Mouse (Mus musculus) cerebellum, postnatal 14 days (tissue): ENCODE data around the gene Kif2c.
A peak's percentile ranks its signal among the peaks of the same experiment; 100 is the strongest.

ENCODE experiments used
- DNase-seq, 2 experiments: peaks; one replicate each; pipeline ENCODE4 v3.0.0; 2021; ENCODE audit warnings: mixed read lengths in 2 of 2

The Kif2c gene

DNA sequence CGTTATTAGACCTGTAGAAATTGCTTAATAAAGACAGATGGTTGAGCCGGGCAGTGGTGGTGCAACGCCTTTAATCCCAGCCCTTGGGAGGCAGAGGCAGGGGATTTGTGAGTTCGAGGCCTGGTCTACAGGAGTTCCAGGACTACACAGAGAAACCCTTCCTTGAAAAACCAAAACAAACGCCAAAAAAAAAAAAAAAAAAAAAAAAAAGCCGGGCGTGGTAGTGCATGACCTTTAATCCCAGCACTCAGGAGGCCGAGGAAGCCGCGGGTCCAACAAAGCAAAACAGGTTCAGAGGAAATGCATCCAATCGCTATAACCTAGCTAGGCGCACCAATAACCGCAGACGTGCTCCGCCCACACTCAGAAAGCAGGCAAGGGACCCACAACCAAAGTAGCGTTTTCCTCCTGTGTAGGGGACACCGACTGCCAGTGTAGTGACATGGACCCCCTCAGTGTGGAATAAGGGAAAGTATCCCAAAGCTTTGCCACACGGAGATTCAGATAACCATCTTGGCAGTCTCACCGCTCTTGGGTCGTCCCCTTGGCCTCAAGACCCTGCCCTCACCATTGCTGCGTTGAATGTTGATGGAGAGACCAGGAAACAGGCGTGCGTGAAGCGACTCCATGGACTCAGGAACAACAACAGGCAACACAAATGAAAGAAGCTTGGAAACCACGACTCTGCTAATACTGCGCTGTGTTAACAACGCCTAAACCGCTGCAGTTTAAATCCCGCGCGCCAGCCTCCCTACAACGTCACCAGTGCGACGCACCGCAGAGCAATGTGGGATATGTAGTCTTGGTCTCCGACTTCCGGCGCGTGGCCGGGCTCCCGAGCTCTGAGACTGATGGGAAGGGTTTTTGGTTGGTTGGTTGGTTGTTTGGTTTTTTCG, at the start of gene Kif2c:
TSS of gene Kif2c (minus strand) at position 777 of the 896 bp plus-strand sequence.
- DNase-seq, result peak; percentile 93 to 94

DNA sequence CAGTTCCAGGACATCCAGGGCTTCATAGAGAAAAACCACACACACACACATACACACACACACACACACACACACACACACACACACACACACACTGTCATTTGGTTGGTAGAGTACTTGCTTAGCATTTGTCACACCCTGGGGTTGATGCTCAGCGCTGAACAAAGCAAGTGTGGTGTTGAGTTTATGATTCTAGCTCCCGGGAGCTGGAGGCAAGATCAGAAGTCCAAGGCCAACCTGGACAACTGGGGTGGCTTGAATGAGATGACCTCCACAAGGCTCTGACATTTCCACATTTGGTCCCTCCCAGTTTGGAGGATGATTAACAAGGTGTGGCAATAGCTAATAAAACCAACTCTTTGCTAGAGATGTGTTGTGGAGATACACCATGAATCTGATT, 48.8 kb upstream of the Kif2c start:
- no peak for DNase-seq

DNA sequence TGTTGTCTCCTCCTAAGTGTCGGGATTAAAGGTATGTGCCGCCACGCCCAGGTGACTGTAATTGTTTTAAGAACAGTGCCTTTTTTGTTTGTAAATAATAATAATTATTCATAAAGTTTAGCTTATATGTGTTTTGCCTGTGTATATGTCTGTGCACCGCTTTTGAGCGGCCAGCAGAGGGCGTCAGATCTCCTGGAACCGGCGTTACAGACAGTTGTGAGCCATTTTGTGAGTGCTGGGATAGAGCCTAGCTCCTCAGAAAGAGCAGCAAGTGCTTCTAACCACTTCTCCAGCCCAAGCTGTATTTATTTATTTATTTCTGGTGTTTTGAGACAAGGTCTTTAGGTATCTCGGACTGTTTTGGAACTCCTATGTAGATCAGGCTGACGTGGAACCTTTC, 47.9 kb upstream of the Kif2c start:
- DNase-seq, result peak in 1 of 2 experiments; percentile 31

DNA sequence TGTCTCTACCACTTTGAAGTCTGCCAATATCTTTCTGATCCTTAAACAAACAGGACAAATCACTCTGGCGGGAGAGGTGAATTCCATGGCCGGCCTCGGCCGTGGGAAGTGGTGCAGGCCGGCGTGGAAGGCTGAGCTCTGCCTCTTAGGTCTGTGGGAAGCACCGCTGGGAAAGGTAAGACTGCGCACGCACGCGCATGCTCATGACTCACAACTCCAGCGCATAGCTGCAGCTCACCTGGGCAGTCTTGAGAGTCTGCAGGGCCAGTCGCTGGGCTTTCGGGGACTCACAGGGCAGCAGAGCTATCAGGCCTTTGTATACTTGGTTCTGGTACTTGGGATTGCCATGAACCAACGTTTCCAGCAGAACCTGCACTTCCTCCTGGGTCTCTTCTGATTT, 47.2 kb upstream of the Kif2c start:
- no peak for DNase-seq

DNA sequence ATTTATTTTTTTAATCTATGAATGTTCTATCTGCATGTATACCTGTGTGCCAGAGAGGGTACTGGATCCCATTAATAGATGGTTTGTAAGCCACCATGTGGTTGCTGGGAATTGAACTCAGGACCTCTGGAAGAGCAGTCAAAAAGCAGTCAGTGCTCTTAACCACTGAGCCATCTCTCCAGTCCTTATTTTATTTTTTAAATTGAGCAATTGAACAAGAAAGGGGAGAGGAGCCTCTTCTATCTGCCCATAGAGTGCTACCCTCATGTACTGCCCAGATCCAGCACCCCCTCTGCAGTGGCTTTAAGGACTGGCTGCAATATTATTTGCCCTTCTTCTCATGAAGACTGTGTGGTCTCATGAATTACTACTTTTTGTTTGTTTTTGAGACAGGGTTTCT, 42.8 kb upstream of the Kif2c start:
- no peak for DNase-seq

DNA sequence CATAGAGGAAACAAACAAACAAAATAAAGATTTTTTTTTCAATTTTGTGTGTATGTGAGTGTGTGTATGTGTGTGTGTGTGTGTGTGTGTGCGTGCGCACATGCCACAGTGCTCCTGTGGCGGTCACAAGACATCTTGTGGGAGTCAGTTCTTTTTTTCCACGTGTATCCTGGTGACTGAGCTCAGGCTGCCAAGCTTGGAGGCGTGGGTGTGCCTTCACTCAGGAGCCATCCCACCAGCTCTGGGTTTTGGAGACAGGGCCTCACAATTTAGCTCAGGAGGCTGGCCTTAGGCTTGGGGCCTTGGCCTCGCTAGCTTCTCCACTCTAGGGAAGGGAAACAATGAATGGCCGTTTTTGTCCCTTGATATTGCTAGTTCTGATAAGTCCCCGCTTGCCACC, 41.7 kb upstream of the Kif2c start:
- DNase-seq, result no peak

DNA sequence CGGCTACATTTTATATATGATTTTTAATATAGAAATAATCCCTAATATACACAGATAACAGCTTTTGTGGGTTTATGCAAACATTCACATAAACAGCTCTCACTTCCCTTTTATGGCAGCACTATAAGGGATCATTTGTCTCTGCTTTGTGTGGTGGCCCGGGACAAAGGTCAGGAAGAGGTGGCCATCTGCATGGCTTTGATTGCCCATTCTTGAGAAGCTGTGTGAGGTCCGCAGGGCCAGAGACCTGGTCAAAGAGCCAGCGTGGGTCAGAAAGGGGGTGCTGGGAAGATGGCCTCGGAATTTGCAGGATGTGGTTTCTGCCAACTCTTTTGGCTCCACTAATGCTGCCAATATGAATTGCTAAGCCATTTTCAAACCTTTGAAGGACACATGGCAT, 40.6 kb upstream of the Kif2c start:
- DNase-seq, result no peak

DNA sequence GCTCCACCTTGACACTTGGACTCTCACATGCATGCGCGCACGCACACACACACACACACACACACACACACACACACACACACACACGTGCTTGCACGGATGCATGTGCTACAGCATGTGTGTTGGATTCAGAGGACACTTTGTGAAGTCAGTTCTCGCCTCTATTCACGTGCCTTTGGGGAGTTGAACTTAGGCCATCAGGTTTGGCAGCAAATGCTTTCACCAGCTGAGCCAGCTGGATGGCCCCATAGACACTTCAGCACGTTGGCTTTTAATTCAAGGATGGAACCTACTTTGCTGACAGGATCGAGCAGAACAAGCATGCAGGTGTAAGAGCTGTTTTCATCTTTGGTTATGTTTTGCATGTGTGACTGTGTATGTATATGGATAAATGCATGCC, 39.4 kb upstream of the Kif2c start:
- DNase-seq, result peak; percentile 48 to 51

DNA sequence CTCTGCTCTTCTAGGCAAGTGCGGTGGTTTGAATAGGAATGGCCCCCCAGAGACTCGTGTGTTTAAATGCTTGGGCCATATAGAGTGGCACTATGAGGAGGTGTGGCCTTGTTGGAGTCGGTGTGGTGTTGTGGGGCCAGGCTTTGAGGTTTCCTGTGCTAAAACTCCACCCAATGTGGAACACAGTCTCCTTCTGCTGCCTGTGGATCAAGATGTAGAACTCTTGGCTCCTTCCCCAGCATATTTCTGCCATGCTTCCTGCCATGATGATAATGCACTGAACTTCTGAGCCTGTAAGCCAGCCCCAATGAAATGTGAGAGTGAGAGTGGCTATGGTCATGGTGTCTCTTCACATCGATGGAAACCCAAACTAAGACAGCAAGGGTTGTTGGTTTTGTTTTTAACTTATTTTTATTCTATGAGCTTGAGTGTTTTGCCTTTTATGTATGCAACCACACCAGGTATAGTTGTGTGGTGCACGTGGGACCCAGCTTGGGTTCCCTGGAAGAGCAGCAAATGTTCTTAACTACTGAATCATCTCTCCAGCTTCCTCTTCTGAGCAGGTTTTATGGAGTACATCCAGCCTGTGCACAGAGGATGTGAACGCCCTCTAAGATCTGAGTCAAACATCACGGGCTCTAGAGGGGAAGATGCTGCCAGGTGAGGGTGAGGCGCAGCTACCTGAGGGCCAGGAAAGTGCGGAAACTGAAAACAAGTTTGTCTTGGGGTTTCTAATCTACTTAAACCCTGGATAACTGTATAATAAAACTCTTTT, 38.5 kb upstream of the Kif2c start:
- DNase-seq, result no peak

DNA sequence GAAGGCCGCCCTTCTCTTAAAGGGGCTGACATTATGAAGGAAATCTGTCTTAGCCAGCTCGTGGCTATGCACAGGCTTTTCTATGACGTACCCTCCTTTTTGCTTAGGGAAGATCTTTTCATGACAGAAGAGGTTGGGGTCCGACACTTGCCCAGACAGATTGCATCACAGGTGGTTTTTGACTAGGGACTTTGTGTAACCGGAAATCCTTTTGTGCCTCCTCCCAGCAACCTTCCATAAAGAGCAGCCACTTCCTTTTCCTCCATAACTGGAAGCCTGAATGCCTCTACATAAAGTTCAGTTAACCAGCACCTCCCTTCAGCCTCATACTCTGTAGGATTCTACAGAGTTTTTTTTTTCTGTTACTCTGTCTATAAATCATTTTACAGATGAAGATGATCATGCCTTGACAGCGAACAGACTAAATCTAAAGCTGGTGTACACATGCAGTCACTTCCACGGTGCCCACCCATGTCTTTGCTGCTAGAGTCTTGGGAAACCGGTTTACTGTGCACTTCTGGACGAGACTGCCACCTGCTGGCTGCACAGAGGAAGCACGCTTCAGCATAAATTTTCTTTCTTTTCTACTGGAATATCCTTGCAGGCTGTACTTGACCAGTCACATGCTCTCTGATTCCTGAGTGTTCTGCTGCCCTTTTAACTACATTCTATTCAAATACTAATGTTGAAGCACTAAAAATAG, 36.2 kb upstream of the Kif2c start:
- DNase-seq, result peak; percentile 73 to 75

DNA sequence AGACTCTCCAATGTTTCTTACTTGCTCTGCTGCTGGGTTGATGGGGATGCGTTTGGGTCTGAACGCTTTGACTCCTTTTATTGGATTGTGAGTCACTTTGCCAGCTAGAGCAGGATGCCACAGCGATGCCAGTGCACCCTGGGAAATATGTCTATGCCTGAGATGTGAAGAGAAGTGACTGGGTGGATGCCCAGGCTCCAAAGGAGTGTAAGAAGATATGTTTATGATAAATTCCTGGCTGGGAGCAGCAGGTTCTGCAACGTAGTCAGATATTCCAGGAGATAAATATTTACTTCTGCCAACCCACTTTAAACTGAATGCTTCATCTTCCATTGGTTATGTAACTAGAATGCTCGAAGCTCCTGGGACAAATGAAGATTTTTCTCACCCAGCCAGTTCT, 34.6 kb upstream of the Kif2c start:
- DNase-seq, result no peak

DNA sequence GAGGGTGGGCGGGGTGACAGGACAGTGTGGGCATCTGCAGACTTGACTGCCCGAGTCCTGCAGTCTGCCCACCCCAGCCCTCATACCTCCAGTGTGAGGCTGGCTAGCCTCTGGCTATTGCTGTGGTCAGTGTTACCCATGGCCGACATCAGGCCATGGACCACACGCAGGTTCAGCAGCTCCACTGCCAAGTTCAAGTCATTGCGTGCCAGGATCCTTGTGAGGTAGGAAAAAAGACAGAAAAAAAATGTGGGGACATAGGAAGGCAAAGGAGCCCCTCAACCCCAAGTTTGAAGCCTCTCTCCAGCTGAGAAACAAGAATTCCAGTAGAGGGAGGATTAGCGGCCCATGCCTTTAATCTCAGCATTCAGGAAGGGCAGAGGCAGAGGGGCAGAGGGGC, 31.8 kb upstream of the Kif2c start:
- no peak for DNase-seq

DNA sequence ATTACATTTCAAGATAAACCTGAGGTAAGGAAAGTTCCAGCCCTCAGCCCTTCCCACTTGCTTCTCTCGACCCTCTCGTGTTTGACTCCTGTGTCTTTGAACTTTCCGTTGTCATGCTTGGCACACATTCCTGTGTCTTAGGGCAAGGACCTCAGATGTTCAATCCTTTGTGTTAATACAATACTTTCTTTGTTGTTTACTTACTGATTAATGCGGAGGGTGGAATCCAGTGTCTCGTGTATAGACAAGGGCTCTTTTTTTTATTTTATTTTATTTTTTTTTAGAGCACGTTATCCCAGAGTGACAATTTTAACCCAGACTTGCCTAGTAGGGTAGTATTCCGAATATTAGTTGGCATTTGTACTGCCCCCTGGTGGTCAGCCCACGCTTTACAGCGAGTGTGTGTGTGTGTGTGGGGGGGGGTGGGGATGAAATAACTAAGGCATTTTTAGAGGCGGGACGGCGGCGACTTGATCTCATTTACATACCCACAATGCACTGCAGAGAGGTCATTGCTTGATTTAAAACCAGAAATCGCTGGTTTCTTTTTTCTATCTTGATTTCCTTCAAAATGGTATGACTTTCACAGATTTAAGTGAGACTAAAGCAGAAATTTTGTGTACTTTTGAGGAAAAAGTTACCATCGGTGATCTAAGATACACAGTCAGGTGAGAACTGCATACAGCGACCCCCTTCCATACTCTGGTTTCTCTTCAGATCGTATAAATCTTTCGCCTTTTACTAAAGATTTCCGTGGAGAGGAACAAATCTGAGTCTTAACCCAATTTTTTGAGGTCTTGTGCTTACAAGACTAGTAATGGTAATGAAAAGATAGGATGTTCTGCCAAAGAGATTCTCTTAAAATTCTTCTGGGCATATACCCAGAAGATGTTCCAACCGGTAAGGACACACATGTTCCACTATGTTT, 28.0 kb upstream of the Kif2c start:
- peak; percentile 73 to 91 for DNase-seq

DNA sequence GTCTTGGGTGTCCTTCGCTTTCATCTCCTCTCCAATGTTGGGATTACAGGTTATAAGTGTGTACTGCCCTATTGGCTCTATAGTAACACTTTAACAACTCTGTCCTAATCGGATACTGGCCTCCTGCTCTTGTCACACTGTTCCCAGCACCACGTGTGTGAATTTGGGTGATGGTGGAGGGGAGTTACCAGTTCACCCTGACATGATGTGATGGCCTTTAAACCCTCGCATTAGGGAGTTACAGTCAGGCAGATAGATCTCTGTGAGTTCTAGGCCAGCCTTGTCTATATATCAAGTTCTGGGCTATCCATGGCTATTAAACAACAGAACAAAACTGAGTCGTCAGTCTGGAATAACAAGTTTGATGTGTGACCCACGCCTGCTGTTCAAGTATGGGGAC, 27.2 kb upstream of the Kif2c start:
- no peak for DNase-seq

DNA sequence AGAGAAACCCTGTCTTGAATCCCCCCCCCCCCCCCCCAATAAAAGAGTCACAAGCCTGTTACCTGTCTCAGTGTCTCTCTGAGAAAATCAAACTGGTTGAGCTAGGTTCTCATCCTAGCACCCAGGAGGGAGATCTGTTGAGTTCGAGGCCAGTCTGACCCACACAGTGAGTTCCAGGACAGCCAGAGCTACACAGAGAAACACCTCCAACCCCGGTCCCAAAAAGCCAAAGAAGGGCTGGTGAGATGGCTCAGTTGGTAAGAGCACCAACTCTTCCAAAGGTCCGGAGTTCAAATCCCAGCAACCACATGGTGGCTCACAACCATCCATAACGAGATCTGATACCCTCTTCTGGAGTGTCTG, 20.5 kb upstream of the Kif2c start:
- DNase-seq, result no peak

DNA sequence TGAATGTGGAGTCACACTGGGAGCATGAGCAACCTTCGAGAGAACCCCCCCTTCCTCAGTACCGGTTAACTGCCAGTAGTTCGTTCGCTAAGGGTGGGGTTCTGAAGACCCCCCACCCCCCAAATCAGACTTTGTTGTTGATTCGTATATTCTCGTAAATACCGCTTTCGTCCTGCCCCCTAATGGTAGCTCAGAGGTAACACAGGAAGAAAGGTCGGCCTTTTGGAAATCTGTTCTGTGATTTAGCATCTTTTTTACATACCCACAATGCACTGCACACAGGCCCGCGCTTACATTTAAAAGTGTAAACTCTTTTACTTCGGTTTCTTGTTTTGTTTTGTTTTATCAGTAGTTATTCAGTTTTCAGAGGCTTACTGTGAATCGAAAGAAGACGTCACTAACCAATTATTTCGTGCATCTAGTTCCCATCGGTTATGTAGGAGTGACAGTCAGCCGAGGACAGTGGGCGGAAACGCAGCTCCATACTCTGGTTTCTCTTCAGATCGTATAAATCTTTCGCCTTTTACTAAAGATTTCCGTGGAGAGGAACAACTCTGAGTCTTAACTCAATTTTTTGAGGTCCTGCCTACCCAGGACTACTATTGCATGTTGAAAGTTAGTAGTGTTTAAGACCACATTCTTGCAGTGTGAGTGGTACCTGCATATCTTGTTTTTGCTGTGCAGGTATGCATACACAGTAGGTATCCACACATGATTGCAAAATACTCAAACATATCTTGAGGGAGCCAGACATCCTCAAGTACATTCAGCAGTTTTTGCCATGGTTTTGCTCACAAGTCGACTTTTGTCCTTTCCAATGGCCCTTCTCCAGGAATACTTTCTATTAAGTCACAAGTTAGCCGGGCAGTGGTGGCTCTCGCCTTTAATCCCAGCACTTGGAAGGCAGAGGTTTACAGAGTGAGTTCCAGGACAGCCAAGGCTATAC, 19.9 kb upstream of the Kif2c start:
- peak; percentile 54 to 63 for DNase-seq

DNA sequence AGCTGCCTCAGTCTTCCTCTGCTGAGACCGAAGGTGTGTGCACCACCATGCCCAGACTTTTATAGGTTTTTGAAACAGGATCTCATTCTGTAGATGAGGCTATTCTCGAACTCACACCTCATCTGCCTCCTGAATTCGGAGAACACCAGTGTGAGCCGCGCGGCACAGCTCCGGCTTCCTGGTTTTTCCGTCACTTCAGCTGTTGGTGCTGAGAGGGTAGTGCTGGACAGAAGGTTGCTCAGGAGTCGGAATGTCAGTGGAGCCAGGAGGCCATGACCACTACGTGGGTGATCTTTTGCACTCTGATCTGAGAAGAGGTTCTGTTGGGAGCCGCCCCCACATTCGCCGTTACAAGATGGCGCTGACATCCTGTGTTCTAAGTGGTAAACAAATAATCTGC, 9.4 kb upstream of the Kif2c start:
- no peak for DNase-seq

DNA sequence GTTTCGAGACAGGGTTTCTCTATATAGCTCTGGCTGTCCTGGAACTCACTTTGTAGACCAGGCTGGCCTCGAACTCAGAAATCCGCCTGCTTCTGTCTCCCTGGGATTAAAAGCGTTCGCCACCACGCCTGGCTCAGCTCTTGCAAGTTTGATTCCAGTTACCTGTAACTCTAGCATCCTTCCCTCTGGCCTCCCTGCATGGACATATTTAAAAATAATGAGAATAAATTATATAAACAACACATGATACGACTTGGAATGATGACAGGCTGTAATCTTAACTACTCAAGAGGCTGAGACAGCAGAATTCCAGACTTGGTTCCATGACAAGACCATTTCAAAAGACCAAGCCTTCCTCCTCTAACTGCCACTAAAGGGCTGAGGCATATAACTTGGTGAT, 8.2 kb upstream of the Kif2c start:
- DNase-seq, result no peak

DNA sequence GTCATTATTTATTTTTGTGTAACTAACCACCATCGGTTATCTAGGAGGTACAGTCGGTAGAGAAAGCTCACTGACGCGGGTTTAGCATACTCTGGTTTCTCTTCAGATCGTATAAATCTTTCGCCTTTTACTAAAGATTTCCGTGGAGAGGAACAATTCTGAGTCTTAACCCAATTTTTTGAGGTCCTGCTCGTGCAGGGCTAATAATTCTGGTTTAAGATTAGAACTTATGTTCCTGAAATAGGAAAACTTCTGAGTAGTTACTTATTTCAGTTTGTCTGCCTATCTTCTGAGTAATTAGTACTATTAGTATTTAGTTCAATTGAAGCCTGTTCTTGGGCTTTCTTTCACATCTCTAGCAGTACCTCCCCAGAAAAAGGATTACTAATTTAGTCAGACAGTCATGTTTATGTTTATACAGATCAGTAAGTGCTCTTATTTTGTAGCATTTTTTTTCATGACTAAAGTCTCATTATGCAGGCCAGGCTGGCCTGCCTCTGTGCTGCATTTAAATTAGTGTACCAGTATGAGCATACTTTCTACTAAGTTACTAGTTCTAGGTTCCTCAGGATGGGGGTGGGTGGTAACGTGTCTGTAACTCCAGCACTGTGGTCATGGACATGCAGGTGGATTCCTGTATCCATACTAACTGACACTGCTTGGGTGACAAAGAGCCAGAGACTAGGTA, 7.6 kb upstream of the Kif2c start:
- peak; percentile 26 to 30 for DNase-seq

DNA sequence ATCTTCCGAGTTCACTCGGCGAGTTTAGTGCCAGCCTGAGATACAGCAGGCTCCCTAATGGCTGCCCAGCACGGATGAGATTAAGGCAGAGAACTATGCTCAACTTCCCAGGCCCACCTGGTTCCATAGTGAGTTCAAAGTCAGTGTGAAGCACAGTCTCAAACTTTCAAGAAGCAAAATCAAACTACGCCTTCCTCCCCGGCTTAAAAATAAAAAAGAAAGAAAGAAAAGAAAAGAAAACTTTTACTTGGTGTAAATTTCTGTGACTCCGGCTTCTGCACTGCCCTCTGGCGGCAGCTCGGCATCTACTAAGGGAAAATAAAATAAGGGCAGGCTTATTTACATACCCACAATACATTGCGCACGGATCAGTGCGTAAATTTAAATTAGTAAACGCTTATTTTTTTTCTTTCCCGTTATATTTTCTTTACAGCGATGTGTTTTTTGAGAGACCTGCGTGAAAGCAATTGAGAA, 7.0 kb upstream of the Kif2c start:
- peak; percentile 88 to 92 for DNase-seq
